Mouse (Mus musculus) liver, embryonic 14.5 days (tissue): ENCODE measurements around the gene Tle2. TPM values are rescaled to one million over a fixed set of nuclear protein-coding genes. Genes with fewer than 3 reads are reported as not detected.

Experiments used
- ATAC-seq: fragments of 200-750 bp; cut with Nextera tagmentation; 2 replicates; pipeline ENCODE4 v1.8.0; 2017; ENCODE audit warnings: moderate number of reproducible peaks, mild to moderate bottlenecking, moderate library complexity; ENCODE audit not compliant: insufficient read depth
- DNase-seq, 3 experiments: peaks; one replicate each; pipeline ENCODE4 v3.0.0-alpha.2; 2012 to 2013; ENCODE audit warnings: low read depth in 3 of 3, low spot score in 3 of 3
- H3K27ac ChIP-seq: fragments of 300-500 bp; sonication (generic); 2 replicates; pipeline ENCODE4 v1.5.1; 2014; ENCODE audit warnings: moderate library complexity, mild to moderate bottlenecking, control low read depth, inconsistent platforms
- H3K27me3 ChIP-seq: fragments of 300-500 bp; sonication (generic); 2 replicates; pipeline ENCODE4 v1.6.1; 2014; ENCODE audit warnings: mild to moderate bottlenecking, low read length, moderate library complexity; ENCODE audit not compliant: control insufficient read depth, insufficient read depth
- H3K36me3 ChIP-seq: fragments of 300-500 bp; sonication (generic); replicated peaks from 2 replicates; pipeline ENCODE4 v1.6.1; 2014; ENCODE audit warnings: low read depth; ENCODE audit not compliant: control insufficient read depth, insufficient read depth
- H3K4me1 ChIP-seq, 2 experiments: fragments of 200-500 bp in 1 of 2; fragments of 300-500 bp in 1 of 2; sonication (generic) in 1 of 2; replicated peaks; 2 replicates each; pipeline ENCODE4 v1.6.1; 2012 to 2014; ENCODE audit warnings: antibody characterized with exemption in 1 of 2, inconsistent platforms in 1 of 2, low read length in 1 of 2; ENCODE audit not compliant: control insufficient read depth in 2 of 2, insufficient read depth in 2 of 2
- H3K4me2 ChIP-seq: fragments of 300-500 bp; sonication (generic); 2 replicates; pipeline ENCODE4 v1.6.1; 2014; ENCODE audit warnings: low read depth, mild to moderate bottlenecking, control low read depth, moderate library complexity
- H3K4me3 ChIP-seq, 2 experiments: fragments of 200-500 bp in 1 of 2; fragments of 300-500 bp in 1 of 2; sonication (generic) in 1 of 2; 2 replicates each; pipeline ENCODE4 v1.5.1; 2012 to 2014; ENCODE audit warnings: low read depth in 2 of 2, low read length in 2 of 2, mild to moderate bottlenecking in 2 of 2, control low read depth in 1 of 2, inconsistent platforms in 1 of 2, moderate library complexity in 1 of 2; ENCODE audit not compliant: insufficient read depth in 1 of 2
- H3K9ac ChIP-seq: fragments of 300-500 bp; sonication (generic); replicated peaks from 2 replicates; pipeline ENCODE4 v1.6.1; 2014; ENCODE audit warnings: mild to moderate bottlenecking, control low read depth, moderate library complexity
- H3K9me3 ChIP-seq: fragments of 300-500 bp; sonication (generic); 2 replicates; pipeline ENCODE4 v1.6.1; 2016; ENCODE audit warnings: low read length, mixed read lengths; ENCODE audit not compliant: control insufficient read depth
- CTCF ChIP-seq: IDR thresholded peaks from 2 replicates; pipeline ENCODE4 v1.5.1; 2016; ENCODE audit warnings: antibody characterized with exemption, low read depth, control low read depth
- EP300 ChIP-seq: IDR thresholded peaks from 2 replicates; pipeline ENCODE4 v1.6.1; 2016; ENCODE audit warnings: antibody characterized with exemption, low read depth
- WGBS: fragments of 180-500 bp; shearing (Covaris S2); extraction: QIAGEN DNeasy Blood & Tissue Kit; methylation state at CpG from one replicate; pipeline ENCODE4 v1.1.7; 2014; ENCODE audit not compliant: insufficient replicate concordance; 5-methylcytosine and 5-hydroxymethylcytosine counted together
- polyA plus RNA-seq, 2 experiments: library from polyadenylated mRNA; depleted of rRNA in 1 of 2; stranded (reverse) in 1 of 2; unstranded in 1 of 2; fragments of >200 nt; fragmentation: Nextera tagmentation in 1 of 2; extraction: Ambion mirVana in 1 of 2; gene quantifications; 2 replicates each; pipeline versions ENCODE4 v1.2.1 to v1.2.3; 2012 to 2014

Gene Tle2
- polyA plus RNA-seq, 2 experiments = 0.90 to 5.2 TPM

- no peak overlapping the region for H3K27ac ChIP-seq
- no peaks in the 10 kb centered on the region for H3K27me3 ChIP-seq
- H3K4me1 ChIP-seq = no peaks in the 10 kb centered on the region
- H3K36me3 ChIP-seq = peaks cover 7% of the 10 kb centered on the region
- TF ChIP-seq CTCF (peak; percentile 78), EP300 (no peak)
- DNase-seq = no peak
- H3K4me3 ChIP-seq = no peak overlapping the region
- no peak overlapping the region for H3K9ac ChIP-seq
- WGBS = 58% methylated on average over 6 of the region's 6 CpGs
- no peak for ATAC-seq
- H3K9me3 ChIP-seq = no peaks in the 10 kb centered on the region
- H3K4me2 ChIP-seq = no peak overlapping the region
These were observed 37.6 kb upstream of the Tle2 start for GRCm38 (mm10) chr10:81536734-81537133.

GRCm38 (mm10) chr10:81537429-81537828 is 36.9 kb upstream of the Tle2 start:
- no peak overlapping the region for H3K4me3 ChIP-seq
- H3K4me2 ChIP-seq = no peak overlapping the region
- no peaks in the 10 kb centered on the region for H3K9me3 ChIP-seq
- H3K27me3 ChIP-seq = no peaks in the 10 kb centered on the region
- peaks cover 0 to 4% of the 10 kb centered on the region in 2 experiments; a peak in 1 of 4 replicates for H3K4me1 ChIP-seq
- no peak overlapping the region for H3K27ac ChIP-seq
- TF ChIP-seq CTCF (no peak), EP300 (no peak)
- 56% methylated on average over 2 of the region's 2 CpGs for WGBS
- no peak for DNase-seq
- no peak for ATAC-seq
- peaks cover 7% of the 10 kb centered on the region for H3K36me3 ChIP-seq
- H3K9ac ChIP-seq = no peak overlapping the region

- ATAC-seq (no peak), DNase-seq (no peak)
- Histone ChIP-seq H3K27me3 (no peaks in the 10 kb centered on the region), H3K36me3 (no peaks in the 10 kb centered on the region), H3K9me3 (no peaks in the 10 kb centered on the region), H3K9ac (no peak overlapping the region), H3K4me2 (no peak overlapping the region), H3K4me3 (no peak overlapping the region), H3K4me1 (peaks cover 2 to 13% of the 10 kb centered on the region in 2 experiments; a peak in 2 of 4 replicates), H3K27ac (no peak overlapping the region)
- 63% methylated on average over 3 of the region's 3 CpGs for WGBS
- TF ChIP-seq CTCF (no peak), EP300 (no peak)
These were observed 35.9 kb upstream of the Tle2 start for GRCm38 (mm10) chr10:81538321-81539048.

GRCm38 (mm10) chr10:81541363-81541762 is 33.0 kb upstream of the Tle2 start:
- H3K4me1 ChIP-seq = peaks cover 13 to 26% of the 10 kb centered on the region in 2 experiments
- H3K4me2 ChIP-seq = peak overlapping the region; percentile 28; the same call in 1 of the 2 replicates
- no peaks in the 10 kb centered on the region for H3K36me3 ChIP-seq
- 56% methylated on average over 5 of the region's 5 CpGs for WGBS
- no peak for DNase-seq
- no peaks in the 10 kb centered on the region for H3K27me3 ChIP-seq
- H3K4me3 ChIP-seq = no peak overlapping the region
- TF ChIP-seq CTCF = no peak
- no peak for TF ChIP-seq EP300
- H3K9ac ChIP-seq = peak overlapping the region; percentile 13; the same call in 1 of the 2 replicates
- no peaks in the 10 kb centered on the region for H3K9me3 ChIP-seq
- H3K27ac ChIP-seq = no peak overlapping the region
- ATAC-seq = no peak

GRCm38 (mm10) chr10:81541803-81542202 is 32.6 kb upstream of the Tle2 start:
- Histone ChIP-seq H3K4me1 (peaks cover 17 to 30% of the 10 kb centered on the region in 2 experiments), H3K36me3 (no peaks in the 10 kb centered on the region), H3K27ac (no peak overlapping the region; the same call in 1 of the 2 replicates), H3K4me2 (peak overlapping the region; percentile 28; the same call in 1 of the 2 replicates), H3K9me3 (no peaks in the 10 kb centered on the region), H3K27me3 (no peaks in the 10 kb centered on the region), H3K9ac (0 out of 2 replicates have a peak overlapping the region, but pooled peaks have one; percentile 13), H3K4me3 (no peak overlapping the region)
- TF ChIP-seq EP300 (no peak), CTCF (no peak)
- ATAC-seq = no peak
- WGBS = 66% methylated on average over 10 of the region's 10 CpGs
- no peak for DNase-seq
